Mouse (Mus musculus) stomach, embryonic 15.5 days (tissue): ENCODE measurements around the gene Cryba4. TPM values are rescaled to one million over a fixed set of nuclear protein-coding genes. Genes with fewer than 3 reads are reported as not detected.

ENCODE experiments used
- ATAC-seq: fragments of 200-750 bp; cut with Nextera tagmentation; 2 replicates; pipeline ENCODE4 v1.8.0; 2017; ENCODE audit warnings: low read depth, moderate number of reproducible peaks, moderate TSS enrichment; ENCODE audit not compliant: insufficient read depth, low FRiP score
- H3K27ac ChIP-seq: fragments of 300-500 bp; sonication (generic); 2 replicates; pipeline ENCODE4 v1.5.1; 2015; ENCODE audit warnings: mild to moderate bottlenecking, inconsistent platforms
- H3K27me3 ChIP-seq: fragments of 300-500 bp; sonication (generic); replicated peaks from 2 replicates; pipeline ENCODE4 v1.6.1; 2015; ENCODE audit warnings: inconsistent platforms
- H3K36me3 ChIP-seq: fragments of 300-500 bp; sonication (generic); 2 replicates; pipeline ENCODE4 v1.6.1; 2015; ENCODE audit warnings: inconsistent platforms
- H3K4me1 ChIP-seq: fragments of 300-500 bp; sonication (generic); 2 replicates; pipeline ENCODE4 v1.6.1; 2015; ENCODE audit warnings: inconsistent platforms
- H3K4me2 ChIP-seq: fragments of 300-500 bp; sonication (generic); 2 replicates; pipeline ENCODE4 v1.6.1; 2015; ENCODE audit warnings: mild to moderate bottlenecking, inconsistent platforms
- H3K4me3 ChIP-seq: fragments of 300-500 bp; sonication (generic); replicated peaks from 2 replicates; pipeline ENCODE4 v1.5.1; 2015; ENCODE audit warnings: inconsistent platforms
- H3K9ac ChIP-seq: fragments of 300-500 bp; sonication (generic); 2 replicates; pipeline ENCODE4 v1.6.1; 2015; ENCODE audit warnings: inconsistent platforms
- H3K9me3 ChIP-seq: fragments of 300-500 bp; sonication (generic); 2 replicates; pipeline ENCODE4 v1.6.1; 2016; ENCODE audit warnings: inconsistent platforms
- WGBS: fragments of 180-500 bp; shearing (Covaris S2); methylation state at CpG from one replicate; pipeline ENCODE4 v1.1.7; 2015; 5-methylcytosine and 5-hydroxymethylcytosine counted together
- polyA plus RNA-seq: library from polyadenylated mRNA; unstranded; fragments of >200 nt; fragmentation: Nextera tagmentation; extraction: Ambion mirVana; gene quantifications from 2 replicates; pipeline ENCODE4 v1.2.1, GENCODE M21; 2015

The Cryba4 gene
- polyA plus RNA-seq, 1 experiment from 2014 or later = 1.7 TPM

DNA sequence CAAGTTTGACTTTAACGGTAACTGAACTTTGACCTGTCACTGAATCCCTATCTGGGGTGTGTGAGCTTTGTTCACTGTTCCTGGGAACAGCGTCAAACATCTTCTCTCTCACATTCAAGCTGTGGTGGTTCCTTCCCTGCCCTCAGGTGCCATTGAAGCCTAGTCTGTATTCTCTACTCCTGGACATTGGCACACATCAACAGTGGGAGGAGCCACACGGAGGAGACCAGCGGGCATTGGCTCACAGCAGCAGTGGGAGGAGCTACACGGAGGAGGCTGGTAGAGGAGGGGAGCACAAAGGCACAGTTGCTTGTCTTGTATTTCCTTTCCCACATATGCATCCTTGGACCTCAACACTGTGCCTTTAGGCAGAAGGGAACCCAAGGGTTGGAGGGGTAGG is 9.3 kb downstream of the Cryba4 start:
- WGBS = 46% methylated on average over 5 of the region's 5 CpGs
- H3K36me3 ChIP-seq = no peaks in the 10 kb centered on the region
- no peaks in the 10 kb centered on the region for H3K9me3 ChIP-seq
- no peak overlapping the region for H3K4me3 ChIP-seq
- H3K4me2 ChIP-seq = no peak overlapping the region
- no peaks in the 10 kb centered on the region for H3K27me3 ChIP-seq
- 0 out of 2 replicates have a peak, but pooled peaks cover 3% of the 10 kb centered on the region for H3K4me1 ChIP-seq
- ATAC-seq = no peak
- H3K27ac ChIP-seq = no peak overlapping the region
- no peak overlapping the region for H3K9ac ChIP-seq

DNA sequence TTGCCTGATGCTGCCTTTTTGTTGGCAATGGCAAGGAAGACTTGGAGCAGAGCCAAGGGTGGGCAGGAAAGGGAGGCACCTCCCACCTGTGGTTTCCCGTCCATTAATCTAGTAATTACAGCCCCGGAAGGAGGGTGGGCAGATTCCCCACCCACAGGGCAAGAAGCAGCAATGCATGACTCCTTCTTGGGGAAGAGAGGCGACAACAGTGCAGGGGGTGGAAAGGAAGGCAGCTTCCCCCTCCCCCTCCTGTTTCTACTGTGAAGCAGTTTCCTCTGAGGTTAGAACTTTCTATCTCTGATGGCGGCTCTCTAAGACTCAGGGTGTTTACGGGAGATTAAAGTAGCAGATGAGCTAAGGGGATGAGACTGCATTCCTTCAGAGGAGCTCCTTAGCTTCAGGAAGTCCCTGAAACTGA is 9.9 kb downstream of the Cryba4 start:
- H3K9me3 ChIP-seq = no peaks in the 10 kb centered on the region
- no peak overlapping the region for H3K9ac ChIP-seq
- no peak overlapping the region for H3K27ac ChIP-seq
- H3K4me1 ChIP-seq = peaks cover 6% of the 10 kb centered on the region; the same call in 1 of the 2 replicates
- no peak overlapping the region for H3K4me3 ChIP-seq
- H3K27me3 ChIP-seq = no peaks in the 10 kb centered on the region
- no peak for ATAC-seq
- 50% methylated on average over 5 of the region's 5 CpGs for WGBS
- H3K36me3 ChIP-seq = no peaks in the 10 kb centered on the region
- no peak overlapping the region for H3K4me2 ChIP-seq

DNA sequence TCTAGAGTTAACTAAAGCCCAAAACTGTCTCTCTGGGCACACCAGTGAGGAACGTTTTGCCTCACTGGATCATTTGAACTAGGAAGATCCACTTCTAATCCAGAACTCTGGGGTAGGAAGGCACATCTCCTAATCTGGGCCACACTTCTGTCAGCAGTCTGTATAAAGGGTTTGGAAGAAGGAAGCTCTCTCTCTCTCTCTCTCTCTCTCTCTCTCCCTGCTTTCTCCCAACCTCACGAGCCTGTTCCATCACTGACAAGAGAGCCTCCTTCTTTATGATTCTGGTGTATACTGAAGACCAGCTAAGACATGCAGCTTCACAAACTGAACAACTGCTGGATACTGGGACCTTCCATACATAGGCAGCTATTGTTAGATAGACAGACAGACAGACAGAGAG is 10.5 kb downstream of the Cryba4 start:
- no peaks in the 10 kb centered on the region for H3K36me3 ChIP-seq
- no peak overlapping the region for H3K27ac ChIP-seq
- H3K9ac ChIP-seq = no peak overlapping the region

DNA sequence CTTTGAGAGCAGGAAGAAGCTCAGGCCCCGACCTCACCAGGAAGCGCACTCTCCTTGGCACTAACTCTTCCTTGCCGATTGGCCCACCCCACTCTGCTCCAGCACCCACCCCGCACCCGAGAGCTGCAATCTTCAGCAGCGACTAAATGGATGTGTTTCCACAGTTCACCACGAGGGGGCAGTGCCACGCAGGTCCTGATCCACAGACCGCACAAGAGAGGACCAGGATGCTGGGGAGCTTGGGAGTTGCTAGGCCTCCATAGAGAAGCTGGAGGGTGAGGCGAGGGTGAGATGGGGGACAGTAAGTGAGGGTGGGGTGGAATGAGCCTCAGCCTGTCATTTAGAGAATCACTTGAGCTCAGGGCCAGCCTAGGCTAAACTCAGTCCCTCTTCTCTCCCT is 11.6 kb downstream of the Cryba4 start:
- peak; percentile 41 for ATAC-seq
- WGBS = 3% methylated on average over 10 of the region's 10 CpGs
- H3K9me3 ChIP-seq = no peaks in the 10 kb centered on the region
- H3K27ac ChIP-seq = no peak overlapping the region
- peak overlapping the region; percentile 13; the same call in 1 of the 2 replicates for H3K4me3 ChIP-seq
- H3K27me3 ChIP-seq = peaks cover 5% of the 10 kb centered on the region; the same call in 1 of the 2 replicates
- peaks cover 9% of the 10 kb centered on the region; the same call in 1 of the 2 replicates for H3K4me1 ChIP-seq
- H3K9ac ChIP-seq = no peak overlapping the region
- peak overlapping the region; percentile 42 for H3K4me2 ChIP-seq
- H3K36me3 ChIP-seq = no peaks in the 10 kb centered on the region

More for the DNA sequence above, 10.5 kb downstream of the Cryba4 start:
- Histone ChIP-seq H3K27me3 (no peaks in the 10 kb centered on the region), H3K4me1 (peaks cover 9% of the 10 kb centered on the region; the same call in 1 of the 2 replicates), H3K4me2 (no peak overlapping the region), H3K9me3 (no peaks in the 10 kb centered on the region), H3K4me3 (no peak overlapping the region)
- no peak for ATAC-seq
- WGBS = 63% methylated on average over 2 of the region's 2 CpGs

DNA sequence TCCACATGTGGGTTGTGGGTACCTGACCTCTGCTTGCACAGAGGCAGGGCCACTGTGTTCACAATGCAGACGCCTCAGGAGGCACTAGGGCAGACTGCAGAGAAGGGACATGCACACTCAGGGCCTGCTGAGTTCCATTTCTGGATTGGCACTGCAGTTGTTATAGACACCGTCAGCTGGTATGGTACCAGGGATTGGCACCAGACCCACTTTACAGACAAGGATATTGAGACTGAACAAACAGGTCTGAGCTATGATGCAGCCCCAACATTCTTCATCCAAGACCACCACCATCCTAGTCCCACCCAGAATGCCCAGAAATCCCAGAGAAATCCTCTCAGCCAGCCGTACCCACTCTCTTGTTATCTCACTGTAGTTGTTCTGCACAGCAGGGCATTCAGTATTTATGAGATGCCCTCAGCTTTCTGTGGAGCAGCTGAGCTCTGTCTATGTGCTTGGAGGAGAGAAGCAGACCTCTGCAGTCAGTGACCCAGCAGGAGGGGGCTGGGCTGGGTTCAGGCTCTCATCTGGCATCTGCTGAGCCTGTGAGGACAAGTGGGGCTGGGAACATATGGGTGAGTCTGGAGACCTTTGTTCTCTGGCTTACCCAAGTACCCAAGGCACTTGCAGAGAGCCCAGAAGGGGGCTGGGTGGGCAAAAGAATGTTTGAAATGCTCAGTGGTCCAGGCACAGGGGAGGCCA is 13.4 kb downstream of the Cryba4 start:
- no peak overlapping the region for H3K27ac ChIP-seq
- no peak for ATAC-seq
- no peak overlapping the region for H3K9ac ChIP-seq
- H3K4me1 ChIP-seq = peaks cover 9% of the 10 kb centered on the region; the same call in 1 of the 2 replicates
- WGBS = 64% methylated on average over 3 of the region's 3 CpGs
- H3K4me3 ChIP-seq = no peak overlapping the region
- peaks cover 5% of the 10 kb centered on the region; the same call in 1 of the 2 replicates for H3K27me3 ChIP-seq
- no peaks in the 10 kb centered on the region for H3K36me3 ChIP-seq
- H3K9me3 ChIP-seq = no peaks in the 10 kb centered on the region
- no peak overlapping the region for H3K4me2 ChIP-seq

- H3K9ac ChIP-seq = no peak overlapping the region
- H3K36me3 ChIP-seq = no peaks in the 10 kb centered on the region
- whole genome bisulfite sequencing = 56% methylated on average over 9 of the region's 9 CpGs
- ATAC-seq = 0 out of 2 replicates have a peak, but pooled peaks have one; percentile 4
- peaks cover 9% of the 10 kb centered on the region; the same call in 1 of the 2 replicates for H3K4me1 ChIP-seq
- no peaks in the 10 kb centered on the region for H3K9me3 ChIP-seq
- no peak overlapping the region for H3K27ac ChIP-seq
- peak overlapping the region; percentile 21 for H3K4me2 ChIP-seq
- no peak overlapping the region for H3K4me3 ChIP-seq
- H3K27me3 ChIP-seq = peaks cover 5% of the 10 kb centered on the region; the same call in 1 of the 2 replicates
Measured at GRCm38 (mm10) chr5:112237866-112238570, 14.3 kb downstream of the Cryba4 start.

- peak; percentile 37; the same call in 1 of the 2 replicates for ATAC-seq
Measured at GRCm38 (mm10) chr5:112237439-112237838, 14.9 kb downstream of the Cryba4 start.

GRCm38 (mm10) chr5:112236631-112237030 is 15.7 kb downstream of the Cryba4 start:
- ATAC-seq = no peak
- H3K4me3 ChIP-seq = no peak overlapping the region
- H3K9me3 ChIP-seq = no peaks in the 10 kb centered on the region
- H3K27me3 ChIP-seq = peaks cover 5% of the 10 kb centered on the region; the same call in 1 of the 2 replicates
- H3K4me2 ChIP-seq = no peak overlapping the region
- WGBS = 70% methylated on average over 2 of the region's 2 CpGs
- no peak overlapping the region for H3K27ac ChIP-seq
- no peaks in the 10 kb centered on the region for H3K36me3 ChIP-seq
- peaks cover 9% of the 10 kb centered on the region; the same call in 1 of the 2 replicates for H3K4me1 ChIP-seq
- no peak overlapping the region for H3K9ac ChIP-seq

More at GRCm38 (mm10) chr5:112237439-112237838, 14.9 kb downstream of the Cryba4 start:
- no peaks in the 10 kb centered on the region for H3K9me3 ChIP-seq
- peaks cover 9% of the 10 kb centered on the region; the same call in 1 of the 2 replicates for H3K4me1 ChIP-seq
- H3K27me3 ChIP-seq = peaks cover 5% of the 10 kb centered on the region; the same call in 1 of the 2 replicates
- H3K9ac ChIP-seq = no peak overlapping the region
- no peak overlapping the region for H3K4me3 ChIP-seq
- H3K27ac ChIP-seq = 0 out of 2 replicates have a peak overlapping the region, but pooled peaks have one; percentile 3
- peak overlapping the region; percentile 21 for H3K4me2 ChIP-seq
- WGBS = 4% methylated on average over 16 of the region's 16 CpGs
- no peaks in the 10 kb centered on the region for H3K36me3 ChIP-seq

- Histone ChIP-seq H3K4me2 (no peak overlapping the region), H3K9me3 (no peaks in the 10 kb centered on the region), H3K27me3 (peaks cover 5% of the 10 kb centered on the region; the same call in 1 of the 2 replicates), H3K4me3 (no peak overlapping the region), H3K36me3 (no peaks in the 10 kb centered on the region), H3K9ac (no peak overlapping the region), H3K4me1 (peaks cover 9% of the 10 kb centered on the region; the same call in 1 of the 2 replicates), H3K27ac (no peak overlapping the region)
- WGBS = 68% methylated on average over 5 of the region's 5 CpGs
- no peak for ATAC-seq
Measured at GRCm38 (mm10) chr5:112235806-112236205, 16.5 kb downstream of the Cryba4 start.

DNA sequence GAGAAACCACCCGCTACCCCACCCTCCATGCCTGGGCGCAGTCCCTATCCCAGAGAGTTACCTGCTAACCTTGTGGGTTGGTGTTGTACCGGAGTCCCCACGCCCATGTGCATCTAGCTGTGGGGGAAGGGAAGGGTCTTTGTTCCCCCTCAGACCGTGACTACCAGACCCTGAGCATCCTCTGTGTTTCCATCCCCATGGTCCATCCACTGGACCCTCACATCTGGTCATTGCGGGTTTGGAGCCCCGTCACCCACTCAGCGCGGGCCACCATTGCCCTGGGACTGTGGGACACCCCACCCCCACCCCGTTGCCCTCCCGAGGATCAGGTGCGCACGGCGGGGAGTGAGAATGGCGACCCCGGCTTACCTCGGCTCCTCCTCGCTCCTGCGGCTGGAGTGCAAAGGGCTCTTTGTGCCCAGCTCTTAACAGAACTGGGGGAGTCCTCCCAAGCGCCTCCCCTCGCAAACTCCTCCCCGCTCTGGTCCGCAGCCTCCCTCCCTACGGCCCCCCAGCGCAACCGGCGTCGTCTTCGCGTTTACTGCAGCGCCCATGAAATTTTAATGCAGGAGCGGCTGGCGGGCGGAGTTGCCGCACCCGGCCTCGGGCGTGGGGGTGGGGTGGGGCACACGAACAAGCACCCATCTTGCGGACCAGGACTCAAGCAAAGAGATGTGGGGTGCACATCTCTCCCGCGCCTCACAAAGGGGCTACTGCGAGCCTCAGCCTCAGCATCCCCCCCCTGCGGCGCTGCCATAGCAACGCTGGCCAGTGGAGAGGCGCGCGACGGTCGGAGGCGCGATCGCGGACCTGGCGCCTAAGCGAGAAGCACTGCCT is 23.9 kb downstream of the Cryba4 start:
- 0 out of 2 replicates have a peak, but pooled peaks have one; percentile 24 for ATAC-seq
- 1% methylated on average over 57 of the region's 57 CpGs for WGBS
- Histone ChIP-seq H3K36me3 (no peaks in the 10 kb centered on the region), H3K4me2 (peak overlapping the region; percentile 56), H3K9ac (no peak overlapping the region), H3K4me3 (peak overlapping the region; percentile 37), H3K27me3 (peaks cover 52% of the 10 kb centered on the region), H3K27ac (no peak overlapping the region), H3K9me3 (no peaks in the 10 kb centered on the region), H3K4me1 (peaks cover 19% of the 10 kb centered on the region)

GRCm38 (mm10) chr5:112227898-112228239 is 24.4 kb downstream of the Cryba4 start:
- peak overlapping the region; percentile 56 for H3K4me2 ChIP-seq

More at GRCm38 (mm10) chr5:112227898-112228239, 24.4 kb downstream of the Cryba4 start:
- ATAC-seq = no peak
- H3K36me3 ChIP-seq = no peaks in the 10 kb centered on the region
- H3K9me3 ChIP-seq = no peaks in the 10 kb centered on the region
- peaks cover 19% of the 10 kb centered on the region for H3K4me1 ChIP-seq
- peak overlapping the region; percentile 37 for H3K4me3 ChIP-seq
- no peak overlapping the region for H3K9ac ChIP-seq
- WGBS = 4% methylated on average over 13 of the region's 13 CpGs
- H3K27ac ChIP-seq = no peak overlapping the region
- H3K27me3 ChIP-seq = peaks cover 52% of the 10 kb centered on the region
